Mouse (Mus musculus) forebrain, embryonic 12.5 days (tissue): Measurements from ENCODE around the gene Ptpdc1. TPM values are rescaled to one million over a fixed set of nuclear protein-coding genes. Genes with fewer than 3 reads are reported as not detected.
A peak's percentile ranks its signal among the peaks of the same experiment; 100 is the strongest.

Experiments
- ATAC-seq: fragments of 200-750 bp; cut with Nextera tagmentation; 2 replicates; pipeline ENCODE4 v1.8.0; 2017; ENCODE audit warnings: moderate TSS enrichment; ENCODE audit not compliant: low FRiP score
- H3K27ac ChIP-seq: fragments of 300-500 bp; sonication (generic); 2 replicates; pipeline ENCODE4 v1.5.1; 2016; ENCODE audit warnings: mild to moderate bottlenecking
- H3K27me3 ChIP-seq: fragments of 300-500 bp; sonication (generic); 2 replicates; pipeline ENCODE4 v1.6.1; 2016; ENCODE audit warnings: mild to moderate bottlenecking
- H3K36me3 ChIP-seq: fragments of 300-500 bp; sonication (generic); replicated peaks from 2 replicates; pipeline ENCODE4 v1.6.1; 2016; ENCODE audit warnings: mild to moderate bottlenecking
- H3K4me1 ChIP-seq: fragments of 300-500 bp; sonication (generic); 2 replicates; pipeline ENCODE4 v1.6.1; 2016
- H3K4me2 ChIP-seq: fragments of 300-500 bp; sonication (generic); 2 replicates; pipeline ENCODE4 v1.6.1; 2016; ENCODE audit warnings: mild to moderate bottlenecking, moderate library complexity
- H3K4me3 ChIP-seq: fragments of 300-500 bp; sonication (generic); replicated peaks from 2 replicates; pipeline ENCODE4 v1.5.1; 2016; ENCODE audit warnings: mild to moderate bottlenecking
- H3K9ac ChIP-seq: fragments of 300-500 bp; sonication (generic); 2 replicates; pipeline ENCODE4 v1.6.1; 2016; ENCODE audit warnings: mild to moderate bottlenecking
- H3K9me3 ChIP-seq: fragments of 300-500 bp; sonication (generic); 2 replicates; pipeline ENCODE4 v1.6.1; 2016
- WGBS: fragments of 180-500 bp; shearing (Covaris S2); methylation state at CpG from one replicate; pipeline ENCODE4 v1.1.7; 2016; 5-methylcytosine and 5-hydroxymethylcytosine counted together
- polyA plus RNA-seq: library from polyadenylated mRNA; unstranded; fragments of >200 nt; fragmentation: Nextera tagmentation; extraction: Ambion mirVana; gene quantifications from 2 replicates; pipeline ENCODE4 v1.2.1, GENCODE M21; 2016

The Ptpdc1 gene
- polyA plus RNA-seq, 1 experiment from 2014 or later = 16.1 TPM

GRCm38 (mm10) chr13:48552181-48553090 lies 73.0 kb downstream of the Ptpdc1 start:
- peak overlapping the region; percentile 78 for H3K27ac ChIP-seq
- no peaks in the 10 kb centered on the region for H3K36me3 ChIP-seq
- 76% methylated on average over 21 of the region's 21 CpGs for WGBS
- no peaks in the 10 kb centered on the region for H3K9me3 ChIP-seq
- H3K9ac ChIP-seq = peak overlapping the region; percentile 40; the same call in 1 of the 2 replicates
- H3K4me1 ChIP-seq = peaks cover 18% of the 10 kb centered on the region
- no peak overlapping the region for H3K4me3 ChIP-seq
- peak; percentile 41; the same call in 1 of the 2 replicates for ATAC-seq
- H3K27me3 ChIP-seq = no peaks in the 10 kb centered on the region; the same call in 1 of the 2 replicates
- H3K4me2 ChIP-seq = peak overlapping the region; percentile 19

GRCm38 (mm10) chr13:48548296-48548695 lies 77.2 kb downstream of the Ptpdc1 start:
- WGBS = 94% methylated on average over 5 of the region's 5 CpGs
- H3K4me1 ChIP-seq = peaks cover 29% of the 10 kb centered on the region
- H3K36me3 ChIP-seq = no peaks in the 10 kb centered on the region
- H3K4me2 ChIP-seq = no peak overlapping the region
- no peaks in the 10 kb centered on the region for H3K9me3 ChIP-seq
- no peaks in the 10 kb centered on the region; the same call in 1 of the 2 replicates for H3K27me3 ChIP-seq
- no peak for ATAC-seq
- no peak overlapping the region for H3K27ac ChIP-seq
- no peak overlapping the region for H3K4me3 ChIP-seq
- H3K9ac ChIP-seq = no peak overlapping the region

GRCm38 (mm10) chr13:48547623-48548022 lies 77.8 kb downstream of the Ptpdc1 start:
- H3K4me1 ChIP-seq = peaks cover 25% of the 10 kb centered on the region
- WGBS = 95% methylated on average over 6 of the region's 6 CpGs
- ATAC-seq = no peak

GRCm38 (mm10) chr13:48546330-48546917 lies 79.0 kb downstream of the Ptpdc1 start:
- H3K27me3 ChIP-seq = no peaks in the 10 kb centered on the region
- H3K9me3 ChIP-seq = no peaks in the 10 kb centered on the region
- H3K4me3 ChIP-seq = peak overlapping the region; percentile 91
- H3K4me2 ChIP-seq = peak overlapping the region; percentile 54
- peak; percentile 99 for ATAC-seq
- no peaks in the 10 kb centered on the region for H3K36me3 ChIP-seq
- H3K4me1 ChIP-seq = peaks cover 18% of the 10 kb centered on the region
- under 1% methylated on average over 68 of the region's 72 CpGs for WGBS
- H3K27ac ChIP-seq = peak overlapping the region; percentile 99
- peak overlapping the region; percentile 96 for H3K9ac ChIP-seq

More at GRCm38 (mm10) chr13:48547623-48548022, 77.8 kb downstream of the Ptpdc1 start:
- H3K27ac ChIP-seq = no peak overlapping the region
- no peaks in the 10 kb centered on the region for H3K9me3 ChIP-seq
- no peaks in the 10 kb centered on the region; the same call in 1 of the 2 replicates for H3K27me3 ChIP-seq
- H3K4me3 ChIP-seq = no peak overlapping the region
- H3K4me2 ChIP-seq = no peak overlapping the region
- H3K36me3 ChIP-seq = no peaks in the 10 kb centered on the region
- no peak overlapping the region for H3K9ac ChIP-seq

- WGBS = 0% methylated on average over 44 of the region's 72 CpGs
- no peaks in the 10 kb centered on the region for H3K27me3 ChIP-seq
These were observed 79.8 kb downstream of the Ptpdc1 start for GRCm38 (mm10) chr13:48545476-48546281.

GRCm38 (mm10) chr13:48544867-48545266 lies 80.6 kb downstream of the Ptpdc1 start:
- Histone ChIP-seq H3K4me2 (peak overlapping the region; percentile 74), H3K4me1 (peaks cover 28% of the 10 kb centered on the region), H3K9me3 (no peaks in the 10 kb centered on the region), H3K27ac (no peak overlapping the region), H3K36me3 (no peaks in the 10 kb centered on the region), H3K4me3 (peak overlapping the region; percentile 91), H3K9ac (no peak overlapping the region), H3K27me3 (no peaks in the 10 kb centered on the region)
- ATAC-seq = no peak
- 55% methylated on average over 4 of the region's 4 CpGs for WGBS

More at GRCm38 (mm10) chr13:48545476-48546281, 79.8 kb downstream of the Ptpdc1 start:
- Histone ChIP-seq H3K4me2 (peak overlapping the region; percentile 74), H3K9me3 (no peaks in the 10 kb centered on the region), H3K9ac (peak overlapping the region; percentile 96), H3K4me1 (peaks cover 23% of the 10 kb centered on the region), H3K27ac (peak overlapping the region; percentile 99), H3K4me3 (peak overlapping the region; percentile 91), H3K36me3 (no peaks in the 10 kb centered on the region)
- ATAC-seq = peak; percentile 88

GRCm38 (mm10) chr13:48544391-48544790 lies 81.1 kb downstream of the Ptpdc1 start:
- peak overlapping the region; percentile 74 for H3K4me2 ChIP-seq
- no peaks in the 10 kb centered on the region for H3K27me3 ChIP-seq
- H3K36me3 ChIP-seq = no peaks in the 10 kb centered on the region
- no peaks in the 10 kb centered on the region for H3K9me3 ChIP-seq
- peaks cover 28% of the 10 kb centered on the region for H3K4me1 ChIP-seq
- no peak for ATAC-seq
- no peak overlapping the region for H3K27ac ChIP-seq
- H3K4me3 ChIP-seq = peak overlapping the region; percentile 91
- no peak overlapping the region for H3K9ac ChIP-seq

- Histone ChIP-seq H3K27ac (no peak overlapping the region), H3K4me3 (no peak overlapping the region), H3K36me3 (peaks cover 12% of the 10 kb centered on the region; the same call in 1 of the 2 replicates), H3K9me3 (no peaks in the 10 kb centered on the region), H3K4me2 (0 out of 2 replicates have a peak overlapping the region, but pooled peaks have one; percentile 21), H3K9ac (no peak overlapping the region), H3K4me1 (peaks cover 28% of the 10 kb centered on the region), H3K27me3 (no peaks in the 10 kb centered on the region)
- ATAC-seq = no peak
- 72% methylated on average over 1 of the region's 1 CpGs for WGBS
These were observed 85.0 kb downstream of the Ptpdc1 start for GRCm38 (mm10) chr13:48540488-48540887.

GRCm38 (mm10) chr13:48533441-48533840 lies 92.0 kb downstream of the Ptpdc1 start:
- H3K9me3 ChIP-seq = no peaks in the 10 kb centered on the region
- peaks cover 16% of the 10 kb centered on the region for H3K36me3 ChIP-seq
- no peak overlapping the region for H3K4me2 ChIP-seq
- H3K4me3 ChIP-seq = no peak overlapping the region
- H3K27ac ChIP-seq = no peak overlapping the region
- H3K9ac ChIP-seq = no peak overlapping the region
- no peaks in the 10 kb centered on the region for H3K27me3 ChIP-seq
- H3K4me1 ChIP-seq = no peaks in the 10 kb centered on the region
- ATAC-seq = no peak
- 81% methylated on average over 5 of the region's 5 CpGs for WGBS

GRCm38 (mm10) chr13:48531448-48531847 lies 94.0 kb downstream of the Ptpdc1 start:
- H3K4me3 ChIP-seq = no peak overlapping the region
- no peaks in the 10 kb centered on the region for H3K9me3 ChIP-seq
- H3K4me1 ChIP-seq = peaks cover 4% of the 10 kb centered on the region; the same call in 1 of the 2 replicates
- H3K4me2 ChIP-seq = no peak overlapping the region
- 80% methylated on average over 2 of the region's 2 CpGs for WGBS
- no peaks in the 10 kb centered on the region for H3K27me3 ChIP-seq
- H3K9ac ChIP-seq = no peak overlapping the region
- H3K27ac ChIP-seq = no peak overlapping the region
- H3K36me3 ChIP-seq = peaks cover 8% of the 10 kb centered on the region
- no peak for ATAC-seq

- no peaks in the 10 kb centered on the region for H3K27me3 ChIP-seq
- WGBS = 72% methylated on average over 2 of the region's 2 CpGs
- ATAC-seq = no peak
These were observed 94.8 kb downstream of the Ptpdc1 start for GRCm38 (mm10) chr13:48530685-48531084.

More at GRCm38 (mm10) chr13:48530685-48531084, 94.8 kb downstream of the Ptpdc1 start:
- H3K4me3 ChIP-seq = no peak overlapping the region
- H3K4me2 ChIP-seq = no peak overlapping the region
- H3K4me1 ChIP-seq = peaks cover 4% of the 10 kb centered on the region; the same call in 1 of the 2 replicates
- H3K36me3 ChIP-seq = peaks cover 4% of the 10 kb centered on the region; the same call in 1 of the 2 replicates
- no peak overlapping the region for H3K27ac ChIP-seq
- no peaks in the 10 kb centered on the region for H3K9me3 ChIP-seq
- H3K9ac ChIP-seq = no peak overlapping the region
